Mouse (Mus musculus): ENCODE measurements around the gene Kdm4a.

GRCm38 (mm10) chr4:118135414-118135813, 44.4 kb downstream of the Kdm4a start:
- TF ChIP-seq POLR2A (IDR thresholded peaks at IDR 0.05; ENCODE audit: insufficient read length, low read depth) (no peak), MAX (IDR thresholded peaks at IDR 0.05; ENCODE audit: low read depth) (no peak), TCF12 (IDR thresholded peaks at IDR 0.05; ENCODE audit: insufficient read depth, poor library complexity, severe bottlenecking) (no peak), REST (IDR thresholded peaks at IDR 0.05; ENCODE audit: insufficient read depth, insufficient read length) (no peak), POLR2AphosphoS2 (IDR thresholded peaks at IDR 0.05; ENCODE audit: insufficient read length, low read depth) (no peak), MYOD1 (IDR thresholded peaks at IDR 0.05; ENCODE audit: control insufficient read depth in 1 of 3, insufficient read length in 2 of 3, low read depth in 2 of 3) (no peak), CEBPB (IDR thresholded peaks at IDR 0.05; ENCODE audit: insufficient read depth, poor library complexity, severe bottlenecking) (no peak), USF1 (IDR thresholded peaks at IDR 0.05; ENCODE audit: low read depth) (no peak), E2F4 (IDR thresholded peaks at IDR 0.05; ENCODE audit: insufficient read depth) (no peak), SRF (IDR thresholded peaks at IDR 0.05; ENCODE audit: control insufficient read depth, insufficient read length, low read depth) (no peak)

Data from myocyte (in vitro differentiated cells).